Mouse (Mus musculus): ENCODE measurements at regions not wholly inside any gene's neighbourhood (a gene's known extent, or its start where the extent isn't known, plus 50 kb on each side); places are given as distances from the start of the nearest gene placed in this dataset.
A peak's percentile ranks its signal among the peaks of the same experiment; 100 is the strongest.

DNA sequence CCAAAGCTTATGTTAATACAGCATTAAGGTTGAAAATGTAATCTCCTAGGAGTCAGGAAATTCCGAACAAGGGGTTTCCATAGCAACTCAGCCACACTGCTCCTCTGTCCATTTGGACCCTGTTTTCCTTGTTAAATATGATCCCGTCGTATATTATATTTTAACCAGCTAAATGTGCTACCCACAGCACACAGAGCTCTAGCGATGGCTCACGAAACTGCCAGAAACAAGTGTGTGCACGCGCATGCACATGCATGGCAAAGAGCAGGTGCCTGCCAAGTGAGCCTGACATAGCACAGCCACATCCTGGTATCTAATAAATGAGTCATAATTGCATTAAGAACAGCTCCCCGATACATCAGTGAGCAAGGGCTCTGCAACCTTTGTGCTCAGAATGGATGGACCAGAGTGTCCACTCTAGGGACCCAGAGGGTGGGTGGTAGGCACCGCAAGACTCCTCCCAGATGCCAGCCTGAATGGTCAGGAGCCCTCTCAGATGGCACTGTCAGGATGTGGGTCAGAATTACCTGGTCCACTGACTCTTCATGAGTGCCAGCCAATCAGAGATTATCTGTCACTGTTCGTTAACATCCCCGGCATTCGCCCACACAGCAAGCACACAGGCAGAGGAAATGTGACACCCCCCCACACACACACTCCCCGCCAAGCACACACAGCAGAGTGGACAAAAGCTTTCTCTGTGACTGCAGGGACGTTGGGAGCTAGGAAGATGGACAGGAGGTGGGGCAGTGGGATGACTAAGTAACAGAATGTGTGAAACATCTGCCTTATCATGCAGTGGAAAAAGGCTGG lies 272.8 kb upstream of the Zmiz1 start:
- Histone ChIP-seq H3K27ac (ENCODE audit: low read depth) (no peak overlapping the region), H3K36me3 (ENCODE audit: insufficient read depth) (no peaks in the 10 kb centered on the region), H3K27me3 (ENCODE audit: insufficient read depth, low read length) (no peaks in the 10 kb centered on the region), H3K4me1 (ENCODE audit: insufficient read depth) (peaks cover 7% of the 10 kb centered on the region), H3K9ac (no peak overlapping the region), H3K9me3 (ENCODE audit: low read depth, low read length) (no peaks in the 10 kb centered on the region), H3K4me3 (ENCODE audit: low read depth, low read length) (no peak overlapping the region), H3K4me2 (no peak overlapping the region)
- DNase-seq (peak; percentile 46), ATAC-seq (ENCODE audit: insufficient read depth) (peak; percentile 47; the same call in 1 of the 2 replicates)
- WGBS: 38% methylated on average over 14 of the region's 14 CpGs
- no peak for TF ChIP-seq CTCF (IDR thresholded peaks at IDR 0.05; ENCODE audit: low read depth)

DNA sequence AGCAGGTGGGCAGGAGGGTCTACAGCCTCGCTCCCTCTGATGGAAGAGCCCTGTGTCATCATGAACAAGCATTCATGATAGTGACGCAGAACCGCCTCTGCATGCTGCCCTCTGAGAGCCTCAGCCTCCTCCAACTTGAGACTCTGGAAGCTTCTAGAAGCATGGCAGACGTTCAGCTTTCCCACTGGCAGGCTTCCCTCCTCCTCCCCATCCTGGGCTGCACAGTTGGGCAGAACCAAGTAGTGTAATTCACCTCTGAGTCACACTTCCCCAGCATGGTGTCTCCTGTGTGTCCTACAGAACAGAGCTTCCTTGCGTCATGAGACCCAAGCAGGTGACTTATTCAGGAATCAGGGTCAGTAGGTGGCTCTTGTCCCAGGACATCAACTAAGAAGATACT lies 271.3 kb upstream of the Zmiz1 start:
- H3K4me1 ChIP-seq (ENCODE audit: insufficient read depth): peaks cover 7% of the 10 kb centered on the region
- H3K9me3 ChIP-seq (ENCODE audit: low read depth, low read length): no peaks in the 10 kb centered on the region
- no peaks in the 10 kb centered on the region for H3K36me3 ChIP-seq (ENCODE audit: insufficient read depth)
- WGBS: 91% methylated on average over 5 of the region's 5 CpGs
- ATAC-seq (ENCODE audit: insufficient read depth): no peak
- no peak overlapping the region for H3K4me3 ChIP-seq (ENCODE audit: low read depth, low read length)
- H3K27ac ChIP-seq (ENCODE audit: low read depth): no peak overlapping the region
- H3K9ac ChIP-seq: no peak overlapping the region
- no peaks in the 10 kb centered on the region for H3K27me3 ChIP-seq (ENCODE audit: insufficient read depth, low read length)
- H3K4me2 ChIP-seq: no peak overlapping the region
- no peak for TF ChIP-seq CTCF (IDR thresholded peaks at IDR 0.05; ENCODE audit: low read depth)
- no peak for DNase-seq

DNA sequence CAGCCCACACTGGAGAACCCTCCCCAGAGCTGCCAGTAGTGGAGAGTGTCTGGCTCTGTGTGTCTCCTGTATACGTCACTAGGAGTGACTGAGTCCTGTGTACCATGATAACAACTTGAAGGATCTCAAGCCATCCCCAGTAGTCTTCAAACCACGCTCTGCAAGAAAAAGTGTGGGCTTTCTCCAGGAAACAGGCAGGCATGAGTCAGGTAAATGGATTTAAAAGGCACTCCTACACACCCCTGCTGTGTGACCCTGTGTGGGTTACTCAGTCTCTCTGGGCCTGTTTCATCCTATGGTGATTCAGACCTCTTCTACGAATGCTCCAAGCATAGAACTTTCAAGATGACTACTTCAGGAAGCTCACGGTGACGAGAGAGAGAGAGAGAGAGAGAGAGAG lies 269.7 kb upstream of the Zmiz1 start:
- no peak for TF ChIP-seq CTCF (IDR thresholded peaks at IDR 0.05; ENCODE audit: low read depth)
- H3K27me3 ChIP-seq (ENCODE audit: insufficient read depth, low read length): no peaks in the 10 kb centered on the region
- 84% methylated on average over 5 of the region's 5 CpGs for WGBS
- DNase-seq: no peak
- H3K9ac ChIP-seq: no peak overlapping the region
- peaks cover 7% of the 10 kb centered on the region for H3K4me1 ChIP-seq (ENCODE audit: insufficient read depth)
- H3K36me3 ChIP-seq (ENCODE audit: insufficient read depth): no peaks in the 10 kb centered on the region
- no peak overlapping the region for H3K4me3 ChIP-seq (ENCODE audit: low read depth, low read length)
- no peak for ATAC-seq (ENCODE audit: insufficient read depth)
- H3K9me3 ChIP-seq (ENCODE audit: low read depth, low read length): no peaks in the 10 kb centered on the region
- no peak overlapping the region for H3K27ac ChIP-seq (ENCODE audit: low read depth)
- H3K4me2 ChIP-seq: no peak overlapping the region

DNA sequence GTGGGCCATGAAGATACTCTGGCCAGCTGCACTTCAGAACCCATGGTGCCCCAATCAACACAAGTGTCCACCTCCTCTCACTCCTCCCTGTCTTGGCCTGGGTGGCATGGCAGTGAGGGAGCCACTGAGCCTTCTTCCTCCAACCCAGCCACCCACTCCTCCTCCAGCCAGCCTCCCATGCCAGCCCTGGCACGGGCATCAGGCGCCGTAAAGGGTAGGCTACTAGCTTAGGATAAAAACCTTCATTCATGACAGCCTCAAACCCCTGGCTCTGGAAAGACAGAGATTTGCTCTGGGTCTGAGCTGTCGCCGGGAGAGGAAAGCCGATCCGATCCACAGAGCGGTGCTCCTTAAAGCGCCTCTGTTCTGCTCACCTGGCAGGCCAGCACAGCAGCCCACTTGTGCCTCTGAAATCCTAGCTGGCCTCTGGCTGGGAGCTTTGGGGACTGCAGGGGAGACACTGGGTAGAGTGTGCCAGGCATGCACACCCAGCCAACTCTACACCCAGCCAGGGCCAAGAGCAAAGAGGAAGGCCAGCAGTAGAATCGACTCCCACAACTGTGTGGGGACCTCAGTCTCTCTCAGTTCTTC lies 268.2 kb upstream of the Zmiz1 start:
- H3K4me2 ChIP-seq: no peak overlapping the region
- no peaks in the 10 kb centered on the region for H3K27me3 ChIP-seq (ENCODE audit: insufficient read depth, low read length)
- WGBS: 83% methylated on average over 10 of the region's 10 CpGs
- no peak overlapping the region for H3K4me3 ChIP-seq (ENCODE audit: low read depth, low read length)
- H3K9me3 ChIP-seq (ENCODE audit: low read depth, low read length): no peaks in the 10 kb centered on the region
- no peak for TF ChIP-seq CTCF (IDR thresholded peaks at IDR 0.05; ENCODE audit: low read depth)
- H3K27ac ChIP-seq (ENCODE audit: low read depth): no peak overlapping the region
- no peak overlapping the region for H3K9ac ChIP-seq
- ATAC-seq (ENCODE audit: insufficient read depth): no peak
- H3K4me1 ChIP-seq (ENCODE audit: insufficient read depth): peaks cover 7% of the 10 kb centered on the region
- no peaks in the 10 kb centered on the region for H3K36me3 ChIP-seq (ENCODE audit: insufficient read depth)
- DNase-seq: no peak

DNA sequence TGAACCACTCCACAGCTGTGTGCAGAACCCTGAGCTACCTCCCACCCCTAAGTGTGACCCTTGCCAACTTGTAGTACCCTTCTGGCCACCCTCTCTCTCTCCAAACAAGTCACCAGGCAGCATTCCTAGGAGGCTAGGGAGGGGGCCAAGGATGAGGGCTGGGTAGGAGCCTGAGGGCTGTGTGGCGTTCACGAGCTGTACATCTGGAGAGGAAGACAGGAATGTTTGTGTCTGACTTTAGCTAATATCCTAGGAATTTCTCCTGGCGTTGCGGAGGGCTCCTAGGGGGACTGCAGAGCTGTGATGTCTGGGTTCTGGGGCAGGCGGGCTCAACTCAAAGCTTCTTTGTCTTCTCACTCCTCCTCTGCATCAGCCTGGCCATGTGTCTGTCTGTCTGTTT lies 262.2 kb upstream of the Zmiz1 start:
- peak; percentile 75 for DNase-seq
- no peak overlapping the region for H3K4me2 ChIP-seq
- no peak for TF ChIP-seq CTCF (IDR thresholded peaks at IDR 0.05; ENCODE audit: low read depth)
- peak overlapping the region; percentile 82 for H3K27ac ChIP-seq (ENCODE audit: low read depth)
- H3K4me1 ChIP-seq (ENCODE audit: insufficient read depth): peaks cover 32% of the 10 kb centered on the region
- no peaks in the 10 kb centered on the region for H3K9me3 ChIP-seq (ENCODE audit: low read depth, low read length)
- no peak overlapping the region for H3K4me3 ChIP-seq (ENCODE audit: low read depth, low read length)
- 15% methylated on average over 5 of the region's 5 CpGs for WGBS
- H3K27me3 ChIP-seq (ENCODE audit: insufficient read depth, low read length): no peaks in the 10 kb centered on the region
- peak; percentile 83 for ATAC-seq (ENCODE audit: insufficient read depth)
- H3K9ac ChIP-seq: no peak overlapping the region
- H3K36me3 ChIP-seq (ENCODE audit: insufficient read depth): no peaks in the 10 kb centered on the region

DNA sequence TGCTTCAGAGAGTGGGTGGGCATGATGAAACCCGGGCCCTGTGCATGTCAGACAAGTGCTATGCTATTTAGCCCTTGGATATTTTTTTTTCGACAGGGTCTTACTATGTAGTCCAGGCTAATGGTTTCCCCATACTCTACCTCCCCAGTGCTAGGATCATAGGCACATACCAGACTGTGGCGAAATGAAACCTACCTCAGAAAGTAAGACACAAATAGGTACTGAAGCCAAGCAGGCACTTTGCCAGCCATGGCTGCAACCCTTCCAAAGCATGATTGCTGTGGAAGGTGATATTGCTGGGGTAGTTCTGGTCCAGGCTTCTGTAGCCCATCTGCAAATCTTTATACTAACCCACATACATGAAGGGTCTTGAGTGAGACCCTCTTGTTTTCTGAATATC lies 259.1 kb upstream of the Zmiz1 start:
- 73% methylated on average over 3 of the region's 3 CpGs for WGBS
- H3K4me1 ChIP-seq (ENCODE audit: insufficient read depth): peaks cover 35% of the 10 kb centered on the region; the same call in 1 of the 2 replicates
- no peak for ATAC-seq (ENCODE audit: insufficient read depth)

DNA sequence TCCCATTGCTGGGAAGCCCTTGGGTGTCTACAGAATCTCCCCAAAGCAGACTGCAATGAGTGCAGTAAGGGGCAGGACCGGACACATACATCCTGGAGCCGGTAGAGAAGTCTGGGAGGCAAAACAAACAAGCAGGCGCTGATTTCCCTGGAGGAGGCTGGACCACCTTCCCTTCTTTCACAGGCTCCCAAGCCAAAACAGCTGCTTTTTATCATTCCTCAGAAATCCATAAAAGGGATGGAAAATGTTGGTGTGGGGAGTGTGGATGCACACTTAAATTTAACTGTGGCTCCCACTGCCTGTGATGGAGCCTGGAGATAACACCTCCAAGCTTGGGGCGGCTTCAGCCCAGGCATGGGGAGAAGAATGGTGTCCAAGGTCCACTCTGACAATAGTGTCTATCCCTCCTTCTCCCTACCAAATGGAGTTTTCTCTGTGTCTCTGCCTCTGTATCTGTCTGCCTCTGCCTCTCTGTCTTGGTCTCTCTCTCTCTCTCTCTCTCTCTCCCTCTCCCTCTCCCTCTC lies 258.3 kb upstream of the Zmiz1 start:
- H3K4me1 ChIP-seq (ENCODE audit: insufficient read depth): peaks cover 35% of the 10 kb centered on the region; the same call in 1 of the 2 replicates
- 23% methylated on average over 4 of the region's 4 CpGs for WGBS
- peak overlapping the region; percentile 68 for H3K27ac ChIP-seq (ENCODE audit: low read depth)
- no peaks in the 10 kb centered on the region for H3K27me3 ChIP-seq (ENCODE audit: insufficient read depth, low read length)
- no peaks in the 10 kb centered on the region for H3K36me3 ChIP-seq (ENCODE audit: insufficient read depth)
- ATAC-seq (ENCODE audit: insufficient read depth) (peak; percentile 36), DNase-seq (peak; percentile 79)
- no peaks in the 10 kb centered on the region for H3K9me3 ChIP-seq (ENCODE audit: low read depth, low read length)
- H3K4me2 ChIP-seq: no peak overlapping the region
- no peak overlapping the region for H3K9ac ChIP-seq
- TF ChIP-seq CTCF (IDR thresholded peaks at IDR 0.05; ENCODE audit: low read depth): no peak
- no peak overlapping the region for H3K4me3 ChIP-seq (ENCODE audit: low read depth, low read length)

More for the DNA sequence above, 259.1 kb upstream of the Zmiz1 start:
- no peaks in the 10 kb centered on the region for H3K9me3 ChIP-seq (ENCODE audit: low read depth, low read length)
- no peaks in the 10 kb centered on the region for H3K36me3 ChIP-seq (ENCODE audit: insufficient read depth)
- no peak for DNase-seq
- H3K4me3 ChIP-seq (ENCODE audit: low read depth, low read length): no peak overlapping the region
- H3K27me3 ChIP-seq (ENCODE audit: insufficient read depth, low read length): no peaks in the 10 kb centered on the region
- no peak overlapping the region for H3K4me2 ChIP-seq
- H3K27ac ChIP-seq (ENCODE audit: low read depth): peak overlapping the region; percentile 68; the same call in 1 of the 2 replicates
- no peak overlapping the region for H3K9ac ChIP-seq
- no peak for TF ChIP-seq CTCF (IDR thresholded peaks at IDR 0.05; ENCODE audit: low read depth)

All from lung, embryonic 14.5 days (tissue).